Mouse (Mus musculus): ENCODE measurements at regions not wholly inside any gene's neighbourhood (a gene's known extent, or its start where the extent isn't known, plus 50 kb on each side); places are given as distances from the start of the nearest gene placed in this dataset.

GRCm38 (mm10) chr7:145094134-145094526, 113.8 kb downstream of the 1810010D01Rik start:
- TF ChIP-seq BHLHE40 (IDR thresholded peaks at IDR 0.05; ENCODE audit: borderline replicate concordance, low read depth, low read length) (no peak), CTCF (IDR thresholded peaks at IDR 0.05 in 2 of 3, conservative IDR thresholded peaks at IDR 0.05 in 1 of 3; ENCODE audit: control insufficient read depth in 1 of 3, insufficient read depth in 1 of 3, low read depth in 2 of 3, low read length in 3 of 3, poor library complexity in 1 of 3, severe bottlenecking in 1 of 3) (no peak), NELFE (IDR thresholded peaks at IDR 0.05; ENCODE audit: low read depth, low read length) (no peak), SIN3A (IDR thresholded peaks at IDR 0.05; ENCODE audit: low read length) (no peak), USF1 (IDR thresholded peaks at IDR 0.05; ENCODE audit: low read depth, low read length) (no peak)
